Mouse (Mus musculus): ENCODE results near the gene Rexo2.

- TF ChIP-seq MAX (IDR thresholded peaks at IDR 0.05): no peak
- no peak for TF ChIP-seq CTCF (IDR thresholded peaks at IDR 0.05; ENCODE audit: control insufficient read depth, insufficient read depth, insufficient read length)
- TF ChIP-seq USF1 (IDR thresholded peaks at IDR 0.05; ENCODE audit: low read depth): no peak
- no peak for TF ChIP-seq CEBPB (IDR thresholded peaks at IDR 0.05; ENCODE audit: low read depth)
These were observed 20.8 kb upstream of the Rexo2 start for GRCm38 (mm10) chr9:48501192-48501591.
